13 mouse cellular contexts compared by ENCODE assay signal in genomic region chr17:72144946-72145598, GRCm38 (mm10).
DNase-seq lines count a peak whose midpoint lies in the region; ATAC-seq and TF ChIP-seq lines count a peak whose summit lies in the region.
"Had no signal": no experiment of that assay in that cellular context is flagged by ENCODE, and none has a peak within 500 bp of the region (broad histone marks: within the 10 kb centered on the region; RNA-seq: fewer than 3 reads in every experiment).

No protein-coding gene starts in this region.

- ATAC-seq in megakaryocyte, adult 5-6 weeks (ENCODE audit: poor library complexity, severe bottlenecking): no peak

- TF ChIP-seq POLR2A in brain, embryonic 14.5 days (IDR thresholded peaks at IDR 0.05; ENCODE audit: borderline replicate concordance, extremely low read depth, insufficient read depth, insufficient read length, poor library complexity, severe bottlenecking): no peak

- TF ChIP-seq CTCF in brain, embryonic 14.5 days (IDR thresholded peaks at IDR 0.05; ENCODE audit: borderline replicate concordance, extremely low read depth, insufficient read depth, insufficient read length): no peak

- DNase-seq in kidney, adult 11 months: peak; percentile 15
- no peak for DNase-seq in kidney, adult 18-20 months
- DNase-seq in brain, embryonic 14.5 days (ENCODE audit: low read depth): peak; percentile 47
- DNase-seq in kidney, adult 9 months: peak; percentile 27
- peak; percentile 25 to 31 for DNase-seq in kidney, postnatal 36 days
- no peak for DNase-seq in heart, postnatal 4 days
- DNase-seq: adrenal gland, postnatal 36 days; B cell, adult 2 months; cerebellum, adult 9-11 months; lung, postnatal 14 days; right cerebral cortex, adult 18-20 months; thymus, postnatal 4 days had no signal

Comparison
In these comparisons a context has a peak if more than half of its experiments do, and no peak if none do; other contexts are left out.
1. DNase-seq: peak in kidney, adult 11 months (single experiment), brain, embryonic 14.5 days (single experiment), kidney, adult 9 months (single experiment) and kidney, postnatal 36 days (2 of 2); none in kidney, adult 18-20 months (single experiment) and heart, postnatal 4 days (single experiment).